Mouse (Mus musculus) liver, adult 2 months (tissue): Measurements from ENCODE around the gene Plcd4. TPM values are rescaled to one million over a fixed set of nuclear protein-coding genes. Genes with fewer than 3 reads are reported as not detected.

Source experiments
- DNase-seq: peaks from one replicate; pipeline ENCODE4 v3.0.0-alpha.2; 2011; ENCODE audit warnings: low read depth, low spot score; ENCODE audit errors: extremely low read depth
- H3K27ac ChIP-seq: fragments of 200-500 bp; replicated peaks from 2 replicates; pipeline ENCODE4 v1.5.1; 2012; ENCODE audit warnings: low read depth, mild to moderate bottlenecking, control low read depth, inconsistent platforms, low read length; ENCODE audit not compliant: insufficient read depth
- H3K27me3 ChIP-seq: fragments of 200-500 bp; 2 replicates; pipeline ENCODE4 v1.6.1; 2012; ENCODE audit warnings: mild to moderate bottlenecking, moderate library complexity, low read length, inconsistent platforms; ENCODE audit not compliant: control insufficient read depth, insufficient read depth
- H3K36me3 ChIP-seq: fragments of 200-500 bp; 2 replicates; pipeline ENCODE4 v1.6.1; 2012; ENCODE audit warnings: low read length, inconsistent platforms; ENCODE audit not compliant: control insufficient read depth, insufficient read depth
- H3K4me1 ChIP-seq: fragments of 200-500 bp; 2 replicates; pipeline ENCODE4 v1.6.1; 2011; ENCODE audit warnings: low read length; ENCODE audit not compliant: control insufficient read depth, insufficient read depth
- H3K4me3 ChIP-seq: fragments of 200-500 bp; 2 replicates; pipeline ENCODE4 v1.5.1; 2011; ENCODE audit warnings: low read depth, mild to moderate bottlenecking, control low read depth, low read length, moderate library complexity; ENCODE audit not compliant: insufficient read depth
- H3K79me2 ChIP-seq: fragments of 200-500 bp; 2 replicates; pipeline ENCODE4 v1.6.1; 2012; ENCODE audit warnings: inconsistent platforms, mild to moderate bottlenecking, low read length, moderate library complexity; ENCODE audit not compliant: control insufficient read depth, insufficient read depth
- H3K9ac ChIP-seq: fragments of 200-500 bp; 2 replicates; pipeline ENCODE4 v1.6.1; 2012; ENCODE audit warnings: low read depth, mild to moderate bottlenecking, control low read depth, inconsistent platforms, low read length
- CTCF ChIP-seq: fragments of 200-500 bp; IDR thresholded peaks from 2 replicates; pipeline ENCODE4 v1.5.1; 2011; ENCODE audit warnings: low read depth, low read length, control low read depth
- POLR2A ChIP-seq: fragments of 200-500 bp; IDR thresholded peaks from 2 replicates; pipeline ENCODE4 v1.6.1; 2011; ENCODE audit warnings: low read length, control low read depth; ENCODE audit not compliant: insufficient read depth; ENCODE audit errors: extremely low read depth
- WGBS: fragments of 180-500 bp; shearing (Covaris S2); methylation state at CpG from one replicate; pipeline ENCODE4 v1.1.7; 2018; 5-methylcytosine and 5-hydroxymethylcytosine counted together
- polyA plus RNA-seq: library from polyadenylated mRNA; depleted of rRNA; stranded (reverse); fragments of >200 nt; gene quantifications from 2 replicates; pipeline ENCODE4 v1.2.3, GENCODE M21; 2012; rRNA removed
- total RNA-seq: library from RNA; depleted of rRNA; stranded (reverse); fragments of >200 nt; gene quantifications from 2 replicates; pipeline ENCODE4 v1.2.3, GENCODE M21; 2014; rRNA removed

The Plcd4 gene
- total and polyA plus RNA-seq, 2 experiments: not detected

- Histone ChIP-seq H3K9ac (peak within 1 kb of the TSS; percentile 83), H3K79me2 (peaks cover 6% of the 10 kb centered on the region; the same call in 1 of the 2 replicates), H3K4me1 (no peaks in the 10 kb centered on the region), H3K27ac (peak within 1 kb of the TSS; percentile 64), H3K36me3 (peaks cover 12% of the 10 kb centered on the region; the same call in 1 of the 2 replicates), H3K4me3 (peak within 1 kb of the TSS; percentile 87), H3K27me3 (no peaks in the 10 kb centered on the region)
- peak; percentile 84 for DNase-seq
- 13% methylated on average over 25 of the region's 25 CpGs for WGBS
- TF ChIP-seq POLR2A (peak; percentile 90), CTCF (no peak)
These were observed 58.7 kb downstream of the Plcd4 start, which contains the start of the genes Rnf25 and Stk36 for GRCm38 (mm10) chr1:74601267-74601962. TSS of gene Rnf25 (minus strand) at chr1:74601397. TSS of gene Stk36 (plus strand) at chr1:74601445.

Other genes with a start within 250 kb of the Plcd4 start
- 26.1 and 31.5 TPM in 2 replicates for gene Tmbim1, start 237.3 kb upstream of the Plcd4 start, total RNA-seq
- gene Tmbim1, start 237.3 kb upstream of the Plcd4 start, polyA plus RNA-seq: 89.8 and 101 TPM in 2 replicates
- gene Catip, start 180.8 kb upstream of the Plcd4 start, total RNA-seq: 0.09 TPM in 1 of 2 replicates, not detected in the other
- 0.09 TPM in 1 of 2 replicates, not detected in the other for gene Catip, start 180.8 kb upstream of the Plcd4 start, polyA plus RNA-seq
- gene Slc11a1, start 167.7 kb upstream of the Plcd4 start, total RNA-seq: 17.5 and 23.4 TPM in 2 replicates
- 10.8 and 21.4 TPM in 2 replicates for gene Slc11a1, start 167.7 kb upstream of the Plcd4 start, polyA plus RNA-seq
- gene Ctdsp1, start 151.4 kb upstream of the Plcd4 start, total RNA-seq: 27.1 and 41.9 TPM in 2 replicates
- gene Ctdsp1, start 151.4 kb upstream of the Plcd4 start, polyA plus RNA-seq: 167 and 185 TPM in 2 replicates
- gene Vil1, start 133.5 kb upstream of the Plcd4 start, total RNA-seq: 0.13 and 0.18 TPM in 2 replicates
- gene Vil1, start 133.5 kb upstream of the Plcd4 start, polyA plus RNA-seq: 0.22 and 0.26 TPM in 2 replicates
- gene Cnot9, start 36.8 kb upstream of the Plcd4 start, total RNA-seq: 8.5 and 10.5 TPM in 2 replicates
- gene Cnot9, start 36.8 kb upstream of the Plcd4 start, polyA plus RNA-seq: 9.6 and 10.7 TPM in 2 replicates
- gene Usp37, start 1.4 kb downstream of the Plcd4 start, total RNA-seq: 5.3 and 8.8 TPM in 2 replicates
- 1.0 and 1.4 TPM in 2 replicates for gene Usp37, start 1.4 kb downstream of the Plcd4 start, polyA plus RNA-seq
- gene Zfp142, start 45.4 kb downstream of the Plcd4 start, total RNA-seq: 2.0 and 2.6 TPM in 2 replicates
- gene Zfp142, start 45.4 kb downstream of the Plcd4 start, polyA plus RNA-seq: 2.9 and 4.7 TPM in 2 replicates
- gene Bcs1l, start 45.4 kb downstream of the Plcd4 start, total RNA-seq: 11.6 and 12.4 TPM in 2 replicates
- 17.8 and 18.3 TPM in 2 replicates for gene Bcs1l, start 45.4 kb downstream of the Plcd4 start, polyA plus RNA-seq
- 11.9 and 13.5 TPM in 2 replicates for gene Rnf25, start 58.5 kb downstream of the Plcd4 start, total RNA-seq
- gene Rnf25, start 58.5 kb downstream of the Plcd4 start, polyA plus RNA-seq: 28.0 and 34.8 TPM in 2 replicates
- gene Stk36, start 58.6 kb downstream of the Plcd4 start, total RNA-seq: 0.27 and 0.37 TPM in 2 replicates
- gene Stk36, start 58.6 kb downstream of the Plcd4 start, polyA plus RNA-seq: 0.84 and 1.00 TPM in 2 replicates
- gene Ttll4, start 118.9 kb downstream of the Plcd4 start, total RNA-seq: 8.6 and 11.1 TPM in 2 replicates
- 4.5 and 9.1 TPM in 2 replicates for gene Ttll4, start 118.9 kb downstream of the Plcd4 start, polyA plus RNA-seq
- 501 and 607 TPM in 2 replicates for gene Cyp27a1, start 170.7 kb downstream of the Plcd4 start, total RNA-seq
- gene Cyp27a1, start 170.7 kb downstream of the Plcd4 start, polyA plus RNA-seq: 223 and 259 TPM in 2 replicates
- gene Prkag3, start 206.3 kb downstream of the Plcd4 start, total RNA-seq: 0.07 and 0.28 TPM in 2 replicates
- gene Prkag3, start 206.3 kb downstream of the Plcd4 start, polyA plus RNA-seq: 0.02 TPM in 1 of 2 replicates, not detected in the other
- not detected in 2 replicates for gene Wnt6, start 229.0 kb downstream of the Plcd4 start, total RNA-seq
- gene Wnt6, start 229.0 kb downstream of the Plcd4 start, polyA plus RNA-seq: 0.05 and 0.28 TPM in 2 replicates
- gene Wnt10a, start 248.6 kb downstream of the Plcd4 start, total RNA-seq: 1.0 TPM in 1 of 2 replicates, not detected in the other
- gene Wnt10a, start 248.6 kb downstream of the Plcd4 start, polyA plus RNA-seq: not detected in 2 replicates